Mouse (Mus musculus) myocyte (in vitro differentiated cells): ENCODE results near the gene Phf7. TPM values are rescaled to one million over a fixed set of nuclear protein-coding genes. Genes with fewer than 3 reads are reported as not detected.

Source experiments
- H3K27me3 ChIP-seq: one replicate; pipeline ENCODE4 v1.6.1; 2011; ENCODE audit not compliant: control insufficient read depth, insufficient read depth, insufficient read length
- H3K36me3 ChIP-seq: one replicate; pipeline ENCODE4 v1.6.1; 2011; ENCODE audit not compliant: control insufficient read depth, insufficient read depth
- H3K4me2 ChIP-seq: one replicate; pipeline ENCODE4 v1.6.1; 2011; ENCODE audit warnings: low read depth, control low read depth
- H3K4me3 ChIP-seq: one replicate; pipeline ENCODE4 v1.5.1; 2011; ENCODE audit warnings: mild to moderate bottlenecking, control low read depth, moderate library complexity
- H3K79me2 ChIP-seq: one replicate; pipeline ENCODE4 v1.6.1; 2011; ENCODE audit not compliant: control insufficient read depth, insufficient read depth
- H3ac ChIP-seq: one replicate; pipeline ENCODE4 v1.6.1; 2011; ENCODE audit not compliant: control insufficient read depth, insufficient read length
- CEBPB ChIP-seq: IDR thresholded peaks from 2 replicates; pipeline ENCODE4 v1.6.1; 2011; ENCODE audit warnings: mild to moderate bottlenecking, moderate library complexity; ENCODE audit not compliant: poor library complexity, insufficient read depth, severe bottlenecking
- E2F4 ChIP-seq: IDR thresholded peaks from one replicate; pipeline ENCODE4 v1.6.1; 2011; ENCODE audit warnings: mild to moderate bottlenecking, control low read depth, moderate library complexity; ENCODE audit not compliant: insufficient read depth
- MAX ChIP-seq: IDR thresholded peaks from one replicate; pipeline ENCODE4 v1.6.1; 2011; ENCODE audit warnings: low read depth, mild to moderate bottlenecking, control low read depth
- MYOD1 ChIP-seq, 3 experiments: IDR thresholded peaks; one replicate each; pipeline ENCODE4 v1.6.1; 2011; ENCODE audit warnings: control low read depth in 2 of 3, low read depth in 2 of 3, mild to moderate bottlenecking in 2 of 3, moderate library complexity in 1 of 3; ENCODE audit not compliant: insufficient read length in 2 of 3, control insufficient read depth in 1 of 3
- MYOG ChIP-seq, 3 experiments: IDR thresholded peaks; one replicate each; pipeline ENCODE4 v1.6.1; 2011; ENCODE audit warnings: control low read depth in 2 of 3, low read depth in 2 of 3, mild to moderate bottlenecking in 2 of 3; ENCODE audit not compliant: insufficient read length in 2 of 3, control insufficient read depth in 1 of 3, insufficient read depth in 1 of 3
- POLR2A ChIP-seq: IDR thresholded peaks from one replicate; pipeline ENCODE4 v1.6.1; 2011; ENCODE audit warnings: low read depth, mild to moderate bottlenecking, control low read depth, moderate library complexity; ENCODE audit not compliant: insufficient read length
- POLR2AphosphoS2 ChIP-seq: IDR thresholded peaks from one replicate; pipeline ENCODE4 v1.6.1; 2011; ENCODE audit warnings: low read depth, control low read depth; ENCODE audit not compliant: insufficient read length
- REST ChIP-seq: IDR thresholded peaks from one replicate; pipeline ENCODE4 v1.6.1; 2011; ENCODE audit warnings: mild to moderate bottlenecking, control low read depth, moderate library complexity; ENCODE audit not compliant: insufficient read depth, insufficient read length
- SRF ChIP-seq: IDR thresholded peaks from one replicate; pipeline ENCODE4 v1.6.1; 2011; ENCODE audit warnings: low read depth; ENCODE audit not compliant: control insufficient read depth, insufficient read length
- TCF12 ChIP-seq: IDR thresholded peaks from one replicate; pipeline ENCODE4 v1.6.1; 2011; ENCODE audit warnings: mild to moderate bottlenecking, control low read depth; ENCODE audit not compliant: poor library complexity, insufficient read depth, severe bottlenecking
- TCF3 ChIP-seq: IDR thresholded peaks from one replicate; pipeline ENCODE4 v1.6.1; 2011; ENCODE audit warnings: low read depth, control low read depth; ENCODE audit not compliant: insufficient read length
- USF1 ChIP-seq: IDR thresholded peaks from one replicate; pipeline ENCODE4 v1.6.1; 2011; ENCODE audit warnings: low read depth, mild to moderate bottlenecking, control low read depth, moderate library complexity
- polyA plus RNA-seq: library from polyadenylated mRNA; unstranded; fragments of >200 nt; fragmentation: generic; extraction: Trizol; gene quantifications from one replicate; pipeline ENCODE4 v1.2.1, GENCODE M21; 2012; ENCODE audit warnings: missing spikeins

Gene Phf7
- polyA plus RNA-seq, 1 experiment = 5.4 TPM

DNA sequence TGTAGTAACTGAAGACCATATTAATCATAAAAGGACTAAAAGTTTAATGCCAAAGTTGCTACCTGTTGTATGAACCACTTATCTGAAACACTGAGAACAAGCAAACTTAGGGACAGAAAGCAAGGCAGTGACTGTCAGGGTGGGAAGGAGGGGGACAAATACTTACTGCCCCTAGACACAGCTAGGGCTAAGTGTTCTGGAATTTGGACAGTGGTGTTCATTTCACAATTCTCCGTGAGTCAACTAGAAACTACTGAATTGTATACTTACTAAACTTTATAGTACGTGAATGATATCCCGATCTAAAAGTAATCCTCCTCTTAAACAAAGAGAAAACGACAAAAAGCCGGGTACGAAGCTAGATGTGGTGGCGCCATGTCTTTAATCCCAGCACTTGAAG is 51.5 kb downstream of the Phf7 start:
- Histone ChIP-seq H3K4me3 (no peak overlapping the region), H3ac (no peak overlapping the region), H3K4me2 (peak overlapping the region; percentile 81), H3K36me3 (peaks cover 59% of the 10 kb centered on the region), H3K27me3 (no peaks in the 10 kb centered on the region), H3K79me2 (peaks cover 85% of the 10 kb centered on the region)
- no peak for TF ChIP-seq TCF12

DNA sequence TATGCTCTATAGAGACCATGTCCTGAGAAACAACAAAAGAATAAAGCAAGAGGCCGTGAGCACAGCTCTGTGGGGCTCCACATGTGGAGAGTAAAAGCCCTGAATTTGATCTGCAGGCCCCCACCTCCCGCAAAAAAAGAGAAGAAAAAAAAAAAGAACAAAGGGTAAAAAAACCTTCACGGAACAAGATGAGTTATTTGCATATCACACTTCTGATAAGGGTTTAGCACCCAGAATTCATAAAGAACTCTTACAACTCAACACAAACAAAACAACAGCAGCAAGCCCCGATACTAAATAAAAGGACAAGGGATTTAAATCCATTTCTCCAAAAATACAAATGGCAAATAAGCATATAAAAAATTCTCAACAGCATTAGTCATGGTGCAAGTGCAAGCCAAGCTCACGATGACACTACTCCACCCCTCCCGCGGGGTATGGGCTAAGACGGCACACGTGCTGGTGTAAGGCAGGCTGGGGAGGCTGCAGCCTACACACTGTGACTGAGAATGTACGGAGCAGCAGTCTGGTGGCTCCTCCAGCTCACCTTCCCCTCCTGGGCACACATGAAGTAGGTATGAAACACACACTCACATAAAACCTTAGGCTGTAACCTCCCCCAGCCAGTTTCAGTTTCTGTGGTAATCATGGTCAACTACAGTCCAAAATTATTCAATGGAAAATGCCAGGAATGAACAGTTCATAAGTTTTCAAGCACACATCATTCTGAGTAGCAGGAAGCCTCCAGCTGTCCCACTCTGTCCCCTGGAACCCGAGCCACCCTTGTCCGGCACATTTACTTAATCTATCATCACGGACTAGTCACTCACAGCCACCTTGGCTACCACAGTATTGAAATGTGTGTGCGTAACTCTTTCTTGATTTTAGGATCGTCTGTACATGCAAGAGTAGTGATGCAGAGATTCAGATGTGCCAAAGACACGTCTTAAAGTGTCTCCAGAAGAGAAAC is 53.3 kb downstream of the Phf7 start:
- no peaks in the 10 kb centered on the region for H3K27me3 ChIP-seq
- TF ChIP-seq MYOG (IDR thresholded peaks at IDR 0.05; ENCODE audit: control insufficient read depth in 1 of 3, insufficient read depth in 1 of 3, insufficient read length in 2 of 3, low read depth in 2 of 3) (peak in 2 of 3 experiments; percentile 5 to 62), MAX (peak; percentile 37), TCF3 (no peak), E2F4 (no peak), TCF12 (no peak), CEBPB (no peak), SRF (no peak), POLR2AphosphoS2 (peak; percentile 92), POLR2A (peak; percentile 63), USF1 (peak; percentile 66), MYOD1 (IDR thresholded peaks at IDR 0.05; ENCODE audit: control insufficient read depth in 1 of 3, insufficient read length in 2 of 3, low read depth in 2 of 3) (peak in 2 of 3 experiments; percentile 42 to 59), REST (no peak)
- no peak overlapping the region for H3ac ChIP-seq
- peaks cover 85% of the 10 kb centered on the region for H3K79me2 ChIP-seq
- peaks cover 58% of the 10 kb centered on the region for H3K36me3 ChIP-seq
- H3K4me3 ChIP-seq = no peak overlapping the region
- peak overlapping the region; percentile 81 for H3K4me2 ChIP-seq

DNA sequence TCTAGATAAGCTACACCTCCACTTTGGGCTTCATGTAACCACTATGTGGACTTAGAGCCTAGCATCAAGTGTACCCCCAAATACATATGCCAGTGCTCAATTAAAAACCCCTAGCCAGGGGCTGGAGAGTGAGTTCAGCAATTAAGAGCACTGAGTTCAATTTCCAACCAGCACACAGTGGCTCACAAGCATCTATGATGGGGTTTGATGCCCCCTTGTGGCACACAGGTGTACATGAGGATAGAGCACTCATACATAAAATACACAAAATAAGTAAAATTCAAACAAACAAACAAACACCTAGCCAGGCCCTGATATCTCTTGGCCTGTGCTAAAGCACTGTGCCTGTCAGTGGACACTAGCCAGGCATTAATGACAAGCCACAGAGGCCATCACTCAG is 55.1 kb downstream of the Phf7 start:
- H3K36me3 ChIP-seq = peaks cover 57% of the 10 kb centered on the region
- H3K4me2 ChIP-seq = peak overlapping the region; percentile 69
- no peaks in the 10 kb centered on the region for H3K27me3 ChIP-seq
- TF ChIP-seq CEBPB = no peak
- no peak for TF ChIP-seq POLR2AphosphoS2
- TF ChIP-seq POLR2A = no peak
- TF ChIP-seq MYOD1 (IDR thresholded peaks at IDR 0.05; ENCODE audit: control insufficient read depth in 1 of 3, insufficient read length in 2 of 3, low read depth in 2 of 3) = no peak
- no peak for TF ChIP-seq TCF12
- TF ChIP-seq MAX = no peak
- TF ChIP-seq USF1 = no peak
- no peak for TF ChIP-seq TCF3
- TF ChIP-seq E2F4 = no peak
- TF ChIP-seq SRF = no peak
- no peak overlapping the region for H3ac ChIP-seq
- H3K79me2 ChIP-seq = peaks cover 73% of the 10 kb centered on the region
- H3K4me3 ChIP-seq = no peak overlapping the region

- Histone ChIP-seq H3K36me3 (peaks cover 57% of the 10 kb centered on the region), H3K27me3 (no peaks in the 10 kb centered on the region), H3K79me2 (peaks cover 69% of the 10 kb centered on the region), H3K4me3 (no peak overlapping the region), H3ac (no peak overlapping the region), H3K4me2 (peak overlapping the region; percentile 69)
- TF ChIP-seq POLR2AphosphoS2 (peak; percentile 20), REST (no peak), CEBPB (0 out of 2 replicates have a peak, but pooled peaks have one; percentile 8)
Observed at GRCm38 (mm10) chr14:31195521-31195920, 55.6 kb downstream of the Phf7 start.

DNA sequence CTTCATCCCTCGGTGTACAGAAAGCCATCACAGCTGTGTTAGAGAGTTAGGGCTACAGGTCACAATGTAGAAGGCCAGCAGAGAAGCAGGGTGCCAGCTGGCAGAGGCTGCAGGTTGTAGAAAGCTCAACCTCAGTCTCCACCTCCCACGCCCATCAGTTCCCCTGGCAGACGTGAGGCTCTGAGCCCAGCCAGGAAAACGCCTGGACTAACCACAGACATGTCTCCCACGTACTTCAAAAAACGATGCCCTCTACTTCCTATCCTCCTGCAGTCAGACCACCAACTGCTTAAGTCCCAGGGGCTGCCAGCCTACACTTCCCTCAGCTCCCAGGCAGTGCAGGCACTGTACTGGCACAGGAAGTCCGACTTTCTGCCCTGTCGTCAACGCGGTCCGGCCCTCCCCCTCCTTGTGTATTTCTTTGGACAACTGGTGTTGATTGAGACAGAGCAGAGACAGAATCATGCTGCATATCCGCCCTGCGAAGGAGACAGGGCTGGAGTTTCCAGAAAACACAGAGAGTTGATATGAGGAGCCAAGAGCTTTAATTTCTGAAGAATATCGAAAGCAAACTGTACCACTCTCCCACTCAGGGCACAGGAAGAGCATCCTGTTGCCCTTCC is 56.1 kb downstream of the Phf7 start:
- Histone ChIP-seq H3K4me2 (peak overlapping the region; percentile 69), H3K27me3 (no peaks in the 10 kb centered on the region), H3K4me3 (no peak overlapping the region), H3K36me3 (peaks cover 58% of the 10 kb centered on the region), H3K79me2 (peaks cover 63% of the 10 kb centered on the region), H3ac (no peak overlapping the region)
- TF ChIP-seq MYOG (IDR thresholded peaks at IDR 0.05; ENCODE audit: control insufficient read depth in 1 of 3, insufficient read depth in 1 of 3, insufficient read length in 2 of 3, low read depth in 2 of 3) (peak in 2 of 3 experiments; percentile 37 to 55), USF1 (no peak), MYOD1 (IDR thresholded peaks at IDR 0.05; ENCODE audit: control insufficient read depth in 1 of 3, insufficient read length in 2 of 3, low read depth in 2 of 3) (peak; percentile 5 to 68 (median 60)), POLR2A (no peak), TCF12 (no peak), E2F4 (no peak), POLR2AphosphoS2 (peak; percentile 51), SRF (no peak), TCF3 (no peak)
